Mouse (Mus musculus): ENCODE measurements around the gene Pnlip. TPM values are rescaled to one million over a fixed set of nuclear protein-coding genes. Genes with fewer than 3 reads are reported as not detected.

The Pnlip gene
- total RNA-seq, 2 experiments from 2014 or later = 0.37 to 0.43 TPM

DNA sequence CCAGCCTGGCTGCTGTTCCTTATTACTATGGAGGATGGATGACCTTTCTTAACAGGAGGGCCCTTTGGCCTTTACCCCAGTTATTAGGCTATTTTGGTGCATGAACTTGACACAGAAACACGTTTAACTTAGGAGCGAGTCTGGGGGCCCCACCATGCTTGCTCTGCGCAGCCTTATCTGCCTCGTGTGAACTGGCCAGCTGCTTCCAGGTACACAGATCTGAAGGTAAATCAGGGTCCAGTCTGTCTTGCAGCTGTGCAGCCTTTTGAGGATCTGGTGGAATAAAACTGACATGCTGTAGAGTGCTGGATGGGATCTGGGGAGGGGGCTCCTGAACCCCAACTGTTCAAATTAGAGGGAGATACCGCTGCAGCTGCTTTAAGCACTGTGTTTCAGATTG, 75.5 kb downstream of the Pnlip start:
- DNase-seq = no peak

- no peak for DNase-seq
Measured at GRCm38 (mm10) chr19:58728445-58729031, 76.2 kb downstream of the Pnlip start, which contains the start of gene Pnliprp1. TSS of gene Pnliprp1 (plus strand) at chr19:58728887.

Other genes starting within 250 kb of the Pnlip start
- gene Gfra1, start 196.6 kb upstream of the Pnlip start, total RNA-seq (2021) = 10 to 100 TPM; 62.0 to 64.5 TPM
- not detected for gene Ccdc172, start 140.5 kb upstream of the Pnlip start, total RNA-seq (2021)
- not detected for gene Pnliprp1, start 76.4 kb downstream of the Pnlip start, total RNA-seq (2021)
- under 1 TPM; 0.22 to 0.33 TPM for gene Pnliprp2, start 107.2 kb downstream of the Pnlip start, total RNA-seq (2021)
- under 1 TPM; 0.37 to 0.53 TPM for gene 1700019N19Rik, start 142.0 kb downstream of the Pnlip start, total RNA-seq (2021)